Mouse (Mus musculus): ENCODE measurements around the gene Hoxd9. TPM values are rescaled to one million over a fixed set of nuclear protein-coding genes. Genes with fewer than 3 reads are reported as not detected.

Gene Hoxd9
- polyA plus RNA-seq, 1 experiment from 2014 or later: not detected

DNA sequence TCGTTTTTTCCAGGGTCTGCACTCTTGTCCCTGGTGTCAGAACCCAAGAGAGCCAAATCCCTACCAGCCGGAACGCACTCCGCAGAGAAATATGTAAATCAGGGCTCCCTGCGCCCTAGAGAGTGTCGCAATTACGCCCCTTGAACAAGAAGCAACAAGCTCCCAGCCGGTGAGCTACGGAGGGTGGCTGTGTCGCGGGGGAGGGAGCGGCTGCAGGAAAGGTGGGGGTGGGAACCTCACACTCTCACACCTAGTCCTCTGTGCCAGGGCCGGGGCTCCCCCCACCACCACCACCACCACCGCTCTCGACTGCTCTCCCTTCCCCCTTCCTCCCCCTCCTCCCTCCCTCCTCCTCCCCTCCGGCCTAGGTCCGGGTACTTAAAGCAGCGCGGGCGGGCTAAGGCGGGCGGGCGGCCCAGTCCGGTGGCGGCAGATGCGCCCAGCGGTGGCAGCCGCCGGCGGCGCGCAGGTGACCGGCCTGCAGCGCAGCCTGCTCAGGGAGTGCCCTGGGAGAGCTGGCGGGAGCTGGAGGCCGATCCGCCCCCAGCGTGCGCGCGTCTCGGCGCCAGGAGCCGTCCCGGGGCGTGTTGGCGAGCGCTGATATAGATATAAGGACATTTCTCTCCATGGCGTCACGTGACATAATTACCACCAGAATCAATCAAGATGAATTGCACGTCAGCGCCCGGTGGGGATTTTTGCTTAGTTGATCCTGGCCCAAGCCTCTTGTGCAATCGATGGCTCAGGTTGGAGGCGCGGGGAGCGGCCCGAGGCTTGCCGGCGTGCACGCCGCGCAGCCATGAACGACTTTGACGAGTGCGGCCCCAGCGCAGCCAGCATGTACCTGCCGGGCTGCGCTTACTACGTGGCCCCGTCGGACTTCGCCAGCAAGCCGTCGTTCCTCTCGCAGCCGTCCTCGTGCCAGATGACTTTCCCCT, 15.7 kb upstream of the Hoxd9 start:
- Histone ChIP-seq H3K27ac (no peak overlapping the region), H3K4me1 (peaks cover 15% of the 10 kb centered on the region), H3K36me3 (replicated peaks) (no peaks in the 10 kb centered on the region), H3K9me3 (no peaks in the 10 kb centered on the region), H3K27me3 (ENCODE audit: poor library complexity, severe bottlenecking) (peaks cover 100% of the 10 kb centered on the region), H3K4me3 (peak overlapping the region; percentile 27; the same call in 1 of the 2 replicates)
- WGBS: under 1% methylated on average over 75 of the region's 78 CpGs
- DNase-seq (ENCODE audit: extremely low spot score, low spot score): no peak

GRCm38 (mm10) chr2:74682796-74683195, 14.7 kb upstream of the Hoxd9 start:
- Histone ChIP-seq H3K4me1 (peaks cover 15% of the 10 kb centered on the region), H3K27ac (no peak overlapping the region), H3K27me3 (ENCODE audit: poor library complexity, severe bottlenecking) (peaks cover 100% of the 10 kb centered on the region), H3K4me3 (peak overlapping the region; percentile 16; the same call in 1 of the 2 replicates), H3K36me3 (replicated peaks) (no peaks in the 10 kb centered on the region), H3K9me3 (no peaks in the 10 kb centered on the region)
- WGBS: under 1% methylated on average over 48 of the region's 51 CpGs
- no peak for DNase-seq (ENCODE audit: extremely low spot score, low spot score)

DNA sequence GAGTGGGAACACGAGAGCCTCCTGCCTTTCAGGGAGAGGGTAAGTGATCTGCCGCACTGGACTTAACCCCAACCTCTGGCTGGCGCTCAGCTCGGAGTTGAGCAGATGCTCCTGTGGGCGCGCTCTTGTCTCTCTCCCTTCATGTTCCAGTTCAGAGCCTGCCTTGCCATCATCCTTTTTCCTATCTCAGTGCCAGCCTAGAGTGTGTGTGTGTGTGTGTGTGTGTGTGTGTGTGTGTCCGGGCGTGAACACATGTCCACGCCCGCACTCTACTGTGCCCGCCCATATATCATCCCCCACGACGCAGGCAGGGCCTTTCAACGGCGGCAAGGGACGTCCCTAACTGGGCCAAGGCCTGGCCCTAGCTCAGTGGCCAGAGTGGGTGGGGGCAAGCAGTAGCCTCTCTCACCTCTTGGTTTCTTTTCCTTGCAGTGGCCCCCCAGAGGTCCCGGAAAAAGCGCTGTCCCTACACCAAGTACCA, 14.0 kb upstream of the Hoxd9 start:
- Histone ChIP-seq H3K36me3 (replicated peaks) (no peaks in the 10 kb centered on the region), H3K4me3 (no peak overlapping the region), H3K9me3 (no peaks in the 10 kb centered on the region), H3K27ac (no peak overlapping the region), H3K27me3 (ENCODE audit: poor library complexity, severe bottlenecking) (peaks cover 100% of the 10 kb centered on the region), H3K4me1 (peaks cover 15% of the 10 kb centered on the region)
- no peak for DNase-seq (ENCODE audit: extremely low spot score, low spot score)
- WGBS: under 1% methylated on average over 18 of the region's 18 CpGs

- H3K27me3 ChIP-seq (ENCODE audit: poor library complexity, severe bottlenecking): peaks cover 100% of the 10 kb centered on the region
- no peaks in the 10 kb centered on the region for H3K9me3 ChIP-seq
- no peaks in the 10 kb centered on the region for H3K36me3 ChIP-seq (replicated peaks)
- no peak for DNase-seq (ENCODE audit: extremely low spot score, low spot score)
- peaks cover 15% of the 10 kb centered on the region for H3K4me1 ChIP-seq
- no peak overlapping the region for H3K4me3 ChIP-seq
- H3K27ac ChIP-seq: no peak overlapping the region
- 1% methylated on average over 12 of the region's 12 CpGs for WGBS
Observed at GRCm38 (mm10) chr2:74684106-74684505, 13.4 kb upstream of the Hoxd9 start.

DNA sequence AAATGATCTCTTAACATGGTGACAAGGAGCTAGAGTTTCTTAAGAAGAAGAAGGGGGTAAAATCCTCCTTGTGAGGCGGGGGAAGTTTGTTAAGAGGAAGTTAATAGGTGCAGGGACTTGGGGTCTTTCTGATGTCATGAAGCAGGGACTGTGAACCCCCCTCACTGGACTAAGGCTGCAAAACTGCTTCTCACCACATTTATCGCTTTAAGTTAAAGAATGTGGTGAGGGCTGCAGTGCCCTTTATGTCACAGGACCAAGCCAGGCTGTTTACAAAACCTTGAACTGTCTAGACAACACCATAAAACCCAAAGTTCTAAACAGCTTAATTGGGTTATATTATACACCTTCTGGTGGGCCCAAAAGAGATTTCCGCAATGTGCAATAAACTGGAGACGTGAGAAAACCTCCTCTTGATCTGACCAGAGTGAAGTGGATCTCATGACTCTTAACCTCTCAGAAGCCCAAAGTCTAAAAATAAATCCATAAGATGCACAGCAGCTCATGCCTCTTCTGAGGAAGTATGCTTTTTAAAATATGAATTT, 12.4 kb upstream of the Hoxd9 start:
- Histone ChIP-seq H3K4me1 (peaks cover 15% of the 10 kb centered on the region), H3K36me3 (replicated peaks) (no peaks in the 10 kb centered on the region), H3K4me3 (no peak overlapping the region), H3K27me3 (ENCODE audit: poor library complexity, severe bottlenecking) (peaks cover 100% of the 10 kb centered on the region), H3K9me3 (no peaks in the 10 kb centered on the region), H3K27ac (no peak overlapping the region)
- 10% methylated on average over 4 of the region's 4 CpGs for WGBS
- DNase-seq (ENCODE audit: extremely low spot score, low spot score): no peak

DNA sequence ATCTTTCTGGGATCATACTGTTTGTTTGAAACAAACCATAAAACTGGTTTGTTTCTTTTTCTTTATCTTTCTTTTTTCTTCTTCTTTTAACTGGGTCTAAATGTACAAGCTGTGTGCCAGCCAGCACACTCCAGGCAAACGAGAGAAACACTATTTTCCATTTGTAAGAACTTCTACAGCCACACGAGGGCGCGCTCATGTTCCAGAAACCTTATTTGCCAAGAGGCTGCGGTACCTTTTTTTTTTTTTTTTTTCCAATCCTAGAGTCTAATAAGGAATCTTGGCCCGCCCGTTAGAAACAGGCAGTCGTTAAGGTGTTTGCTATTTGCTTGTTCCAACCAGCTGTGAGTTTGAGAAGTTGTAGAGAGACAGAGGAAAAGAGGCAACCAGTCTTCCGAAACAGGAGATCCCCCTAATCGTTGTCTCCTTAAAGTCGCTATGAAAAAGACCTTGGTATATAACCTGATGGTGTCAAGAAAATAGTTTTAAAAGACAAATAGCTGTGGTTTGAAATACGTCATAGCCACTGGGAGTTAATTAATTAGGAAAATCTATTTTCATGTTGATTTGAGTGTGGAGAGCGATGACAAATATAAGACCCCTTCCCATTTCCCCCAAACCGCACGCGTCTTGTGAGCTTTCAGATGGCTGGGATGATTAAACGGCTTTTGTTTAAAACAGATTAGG, 11.1 kb upstream of the Hoxd9 start:
- Histone ChIP-seq H3K36me3 (replicated peaks) (no peaks in the 10 kb centered on the region), H3K27ac (no peak overlapping the region), H3K9me3 (no peaks in the 10 kb centered on the region), H3K4me1 (peaks cover 21% of the 10 kb centered on the region), H3K27me3 (ENCODE audit: poor library complexity, severe bottlenecking) (peaks cover 100% of the 10 kb centered on the region), H3K4me3 (no peak overlapping the region)
- 5% methylated on average over 17 of the region's 17 CpGs for whole genome bisulfite sequencing
- no peak for DNase-seq (ENCODE audit: extremely low spot score, low spot score)

GRCm38 (mm10) chr2:74686988-74687697, 10.4 kb upstream of the Hoxd9 start:
- WGBS: under 1% methylated on average over 27 of the region's 27 CpGs
- Histone ChIP-seq H3K9me3 (no peaks in the 10 kb centered on the region), H3K4me3 (no peak overlapping the region), H3K27ac (no peak overlapping the region), H3K4me1 (peaks cover 17% of the 10 kb centered on the region), H3K36me3 (replicated peaks) (no peaks in the 10 kb centered on the region), H3K27me3 (ENCODE audit: poor library complexity, severe bottlenecking) (peaks cover 100% of the 10 kb centered on the region)
- DNase-seq (ENCODE audit: extremely low spot score, low spot score): no peak

- no peak for DNase-seq (ENCODE audit: extremely low spot score, low spot score)
- Histone ChIP-seq H3K27me3 (ENCODE audit: poor library complexity, severe bottlenecking) (peaks cover 100% of the 10 kb centered on the region), H3K27ac (no peak overlapping the region), H3K36me3 (replicated peaks) (no peaks in the 10 kb centered on the region), H3K9me3 (no peaks in the 10 kb centered on the region), H3K4me3 (no peak overlapping the region), H3K4me1 (peaks cover 10% of the 10 kb centered on the region)
- WGBS: 1% methylated on average over 31 of the region's 31 CpGs
Observed at GRCm38 (mm10) chr2:74687698-74688555, 9.6 kb upstream of the Hoxd9 start.

GRCm38 (mm10) chr2:74688795-74689573, 8.5 kb upstream of the Hoxd9 start:
- DNase-seq (ENCODE audit: extremely low spot score, low spot score): no peak
- 4% methylated on average over 12 of the region's 12 CpGs for WGBS
- H3K27ac ChIP-seq: no peak overlapping the region
- peaks cover 100% of the 10 kb centered on the region for H3K27me3 ChIP-seq (ENCODE audit: poor library complexity, severe bottlenecking)
- H3K4me3 ChIP-seq: no peak overlapping the region
- no peaks in the 10 kb centered on the region for H3K36me3 ChIP-seq (replicated peaks)
- H3K9me3 ChIP-seq: no peaks in the 10 kb centered on the region
- peaks cover 8% of the 10 kb centered on the region for H3K4me1 ChIP-seq

GRCm38 (mm10) chr2:74689574-74690337, 7.8 kb upstream of the Hoxd9 start:
- H3K27ac ChIP-seq: no peak overlapping the region
- H3K4me3 ChIP-seq: no peak overlapping the region
- H3K9me3 ChIP-seq: no peaks in the 10 kb centered on the region
- WGBS: 2% methylated on average over 24 of the region's 24 CpGs
- H3K4me1 ChIP-seq: peaks cover 8% of the 10 kb centered on the region
- no peak for DNase-seq (ENCODE audit: extremely low spot score, low spot score)
- H3K36me3 ChIP-seq (replicated peaks): no peaks in the 10 kb centered on the region
- peaks cover 100% of the 10 kb centered on the region for H3K27me3 ChIP-seq (ENCODE audit: poor library complexity, severe bottlenecking)

DNA sequence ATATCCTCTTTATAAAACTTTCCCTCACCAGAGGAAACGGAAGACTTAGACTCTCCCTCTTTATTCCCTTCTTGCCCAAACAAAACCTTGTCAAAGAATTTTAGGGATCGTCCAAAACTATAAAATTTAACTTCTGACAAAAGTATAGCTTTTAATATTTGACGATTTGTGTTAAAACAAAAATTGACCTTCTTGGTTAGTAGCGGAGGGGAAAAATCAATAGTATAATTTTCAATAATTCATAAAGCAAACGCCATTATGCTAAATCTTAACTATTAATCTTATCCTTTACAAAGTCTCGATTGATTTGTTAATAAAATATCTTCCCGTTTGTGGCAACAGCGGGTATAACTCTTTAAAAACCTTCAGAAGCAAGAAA, 7.2 kb upstream of the Hoxd9 start:
- no peak for DNase-seq (ENCODE audit: extremely low spot score, low spot score)

More for the DNA sequence above, 7.2 kb upstream of the Hoxd9 start:
- Histone ChIP-seq H3K27ac (no peak overlapping the region), H3K4me3 (no peak overlapping the region), H3K4me1 (peaks cover 8% of the 10 kb centered on the region), H3K9me3 (no peaks in the 10 kb centered on the region), H3K27me3 (ENCODE audit: poor library complexity, severe bottlenecking) (peaks cover 100% of the 10 kb centered on the region), H3K36me3 (replicated peaks) (no peaks in the 10 kb centered on the region)
- 8% methylated on average over 8 of the region's 8 CpGs for WGBS
